Mouse (Mus musculus) telencephalon, adult 2 months (tissue): ENCODE measurements at regions not wholly inside any gene's neighbourhood (a gene's known extent, or its start where the extent isn't known, plus 50 kb on each side); places are given as distances from the start of the nearest gene placed in this dataset.

Source experiments
- DNase-seq: peaks from one replicate; pipeline ENCODE4 v3.0.0-alpha.2; 2011; ENCODE audit warnings: low read depth, low spot score

GRCm38 (mm10) chr6:70714239-70714638 lies 77.8 kb downstream of the Rpia start:
- peak; percentile 47 for DNase-seq

- no peak for DNase-seq
These were observed 78.4 kb downstream of the Rpia start for GRCm38 (mm10) chr6:70713665-70714064.

GRCm38 (mm10) chr6:70713118-70713517 lies 78.9 kb downstream of the Rpia start:
- DNase-seq = no peak

GRCm38 (mm10) chr6:70709338-70710055 lies 82.5 kb downstream of the Rpia start:
- peak; percentile 38 for DNase-seq

- DNase-seq = no peak
These were observed 96.4 kb downstream of the Rpia start for GRCm38 (mm10) chr6:70695596-70695995.
